Mouse (Mus musculus) hindbrain, embryonic 14.5 days (tissue): ENCODE measurements around the gene Ccpg1os. TPM values are rescaled to one million over a fixed set of nuclear protein-coding genes. Genes with fewer than 3 reads are reported as not detected.
A peak's percentile ranks its signal among the peaks of the same experiment; 100 is the strongest.

Experiments
- ATAC-seq: fragments of 200-750 bp; cut with Nextera tagmentation; 2 replicates; pipeline ENCODE4 v1.8.0; 2017; ENCODE audit warnings: moderate number of reproducible peaks, mild to moderate bottlenecking, moderate TSS enrichment, moderate library complexity; ENCODE audit not compliant: low FRiP score
- DNase-seq: peaks from one replicate; pipeline ENCODE4 v3.0.0-alpha.2; 2015; ENCODE audit warnings: low spot score
- H3K27ac ChIP-seq: fragments of 300-500 bp; sonication (generic); 2 replicates; pipeline ENCODE4 v1.5.1; 2014; ENCODE audit warnings: mild to moderate bottlenecking, moderate library complexity
- H3K27me3 ChIP-seq: fragments of 300-500 bp; sonication (generic); 2 replicates; pipeline ENCODE4 v1.6.1; 2014; ENCODE audit warnings: mild to moderate bottlenecking, low read length, mixed read lengths; ENCODE audit not compliant: control insufficient read depth, insufficient read depth
- H3K36me3 ChIP-seq: fragments of 300-500 bp; sonication (generic); replicated peaks from 2 replicates; pipeline ENCODE4 v1.6.1; 2014; ENCODE audit not compliant: control insufficient read depth, insufficient read depth
- H3K4me1 ChIP-seq: fragments of 300-500 bp; sonication (generic); replicated peaks from 2 replicates; pipeline ENCODE4 v1.6.1; 2014; ENCODE audit warnings: antibody characterized with exemption, low read length, mixed read lengths; ENCODE audit not compliant: control insufficient read depth, insufficient read depth
- H3K4me2 ChIP-seq: fragments of 300-500 bp; sonication (generic); replicated peaks from 2 replicates; pipeline ENCODE4 v1.6.1; 2014; ENCODE audit warnings: mild to moderate bottlenecking, moderate library complexity
- H3K4me3 ChIP-seq: fragments of 300-500 bp; sonication (generic); replicated peaks from 2 replicates; pipeline ENCODE4 v1.5.1; 2014; ENCODE audit warnings: mild to moderate bottlenecking, low read length
- H3K9ac ChIP-seq: fragments of 300-500 bp; sonication (generic); 2 replicates; pipeline ENCODE4 v1.6.1; 2014
- H3K9me3 ChIP-seq: fragments of 300-500 bp; sonication (generic); 2 replicates; pipeline ENCODE4 v1.6.1; 2016; ENCODE audit warnings: low read length; ENCODE audit not compliant: control insufficient read depth
- WGBS: fragments of 180-500 bp; shearing (Covaris S2); extraction: QIAGEN DNeasy Blood & Tissue Kit; methylation state at CpG from one replicate; pipeline ENCODE4 v1.1.7; 2014; 5-methylcytosine and 5-hydroxymethylcytosine counted together
- polyA plus RNA-seq: library from polyadenylated mRNA; unstranded; fragments of >200 nt; fragmentation: Nextera tagmentation; extraction: Ambion mirVana; gene quantifications from 2 replicates; pipeline ENCODE4 v1.2.1, GENCODE M21; 2014

Gene Ccpg1os
- polyA plus RNA-seq, 1 experiment from 2014 or later = 27.1 TPM

GRCm38 (mm10) chr9:72961959-72962358 is 23.2 kb downstream of the Ccpg1os start:
- no peak overlapping the region for H3K4me3 ChIP-seq
- ATAC-seq (no peak), DNase-seq (no peak)
- WGBS = 78% methylated on average over 15 of the region's 15 CpGs
- H3K4me1 ChIP-seq = peaks cover 7% of the 10 kb centered on the region; the same call in 1 of the 2 replicates
- H3K27me3 ChIP-seq = no peaks in the 10 kb centered on the region
- no peaks in the 10 kb centered on the region for H3K9me3 ChIP-seq
- no peak overlapping the region for H3K9ac ChIP-seq
- H3K36me3 ChIP-seq = no peaks in the 10 kb centered on the region
- no peak overlapping the region for H3K27ac ChIP-seq
- H3K4me2 ChIP-seq = no peak overlapping the region

- DNase-seq (no peak), ATAC-seq (no peak)
- WGBS = 81% methylated on average over 8 of the region's 8 CpGs
- no peaks in the 10 kb centered on the region for H3K36me3 ChIP-seq
- H3K4me1 ChIP-seq = peaks cover 7% of the 10 kb centered on the region; the same call in 1 of the 2 replicates
- H3K27me3 ChIP-seq = no peaks in the 10 kb centered on the region
- no peaks in the 10 kb centered on the region for H3K9me3 ChIP-seq
- no peak overlapping the region for H3K9ac ChIP-seq
- no peak overlapping the region for H3K27ac ChIP-seq
- H3K4me2 ChIP-seq = no peak overlapping the region
- no peak overlapping the region for H3K4me3 ChIP-seq
Observed at GRCm38 (mm10) chr9:72961346-72961745, 23.8 kb downstream of the Ccpg1os start.

- WGBS = 2% methylated on average over 43 of the region's 43 CpGs
- ATAC-seq (peak; percentile 96), DNase-seq (peak; percentile 89)
- Histone ChIP-seq H3K4me2 (peak within 1 kb of the TSS; percentile 56), H3K9me3 (no peaks in the 10 kb centered on the region), H3K27ac (peak within 1 kb of the TSS; percentile 54), H3K27me3 (no peaks in the 10 kb centered on the region), H3K9ac (peak within 1 kb of the TSS; percentile 68), H3K36me3 (no peaks in the 10 kb centered on the region), H3K4me1 (peaks cover 7% of the 10 kb centered on the region; the same call in 1 of the 2 replicates), H3K4me3 (peak within 1 kb of the TSS; percentile 60)
Observed at GRCm38 (mm10) chr9:72958521-72959450, 26.4 kb downstream of the Ccpg1os start, which contains the start of the genes Dyx1c1 and Gm44503. TSS of gene Dyx1c1 (plus strand) at chr9:72958785. TSS of gene Gm44503 (plus strand) at chr9:72958852.

GRCm38 (mm10) chr9:72955546-72955945 is 29.6 kb downstream of the Ccpg1os start:
- WGBS = 14% methylated on average over 1 of the region's 1 CpGs
- H3K27ac ChIP-seq = no peak overlapping the region
- ATAC-seq = no peak

GRCm38 (mm10) chr9:72954746-72955145 is 30.4 kb downstream of the Ccpg1os start:
- no peak overlapping the region for H3K4me3 ChIP-seq
- no peak overlapping the region for H3K4me2 ChIP-seq
- no peaks in the 10 kb centered on the region for H3K36me3 ChIP-seq
- DNase-seq (no peak), ATAC-seq (no peak)
- 55% methylated on average over 2 of the region's 2 CpGs for WGBS
- H3K27me3 ChIP-seq = no peaks in the 10 kb centered on the region
- no peak overlapping the region for H3K9ac ChIP-seq
- H3K9me3 ChIP-seq = no peaks in the 10 kb centered on the region
- H3K27ac ChIP-seq = no peak overlapping the region
- peaks cover 7% of the 10 kb centered on the region; the same call in 1 of the 2 replicates for H3K4me1 ChIP-seq

More at GRCm38 (mm10) chr9:72955546-72955945, 29.6 kb downstream of the Ccpg1os start:
- Histone ChIP-seq H3K9ac (no peak overlapping the region), H3K4me1 (peaks cover 7% of the 10 kb centered on the region; the same call in 1 of the 2 replicates), H3K4me2 (no peak overlapping the region), H3K36me3 (no peaks in the 10 kb centered on the region), H3K4me3 (no peak overlapping the region), H3K9me3 (no peaks in the 10 kb centered on the region), H3K27me3 (no peaks in the 10 kb centered on the region)
- peak; percentile 56 for DNase-seq

GRCm38 (mm10) chr9:72949572-72949971 is 35.6 kb downstream of the Ccpg1os start:
- no peak overlapping the region for H3K4me2 ChIP-seq
- H3K4me3 ChIP-seq = no peak overlapping the region
- no peaks in the 10 kb centered on the region for H3K4me1 ChIP-seq
- ATAC-seq (no peak), DNase-seq (no peak)
- H3K9ac ChIP-seq = no peak overlapping the region
- H3K27me3 ChIP-seq = no peaks in the 10 kb centered on the region
- WGBS = 83% methylated on average over 7 of the region's 7 CpGs
- H3K36me3 ChIP-seq = peaks cover 25% of the 10 kb centered on the region
- no peaks in the 10 kb centered on the region for H3K9me3 ChIP-seq
- no peak overlapping the region for H3K27ac ChIP-seq

- peaks cover 37% of the 10 kb centered on the region for H3K36me3 ChIP-seq
- H3K9ac ChIP-seq = no peak overlapping the region
- no peak overlapping the region for H3K27ac ChIP-seq
- no peak overlapping the region for H3K4me3 ChIP-seq
- no peak overlapping the region for H3K4me2 ChIP-seq
- H3K4me1 ChIP-seq = no peaks in the 10 kb centered on the region
- no peaks in the 10 kb centered on the region for H3K27me3 ChIP-seq
- H3K9me3 ChIP-seq = no peaks in the 10 kb centered on the region
- ATAC-seq (no peak), DNase-seq (no peak)
- WGBS = 96% methylated on average over 1 of the region's 1 CpGs
Observed at GRCm38 (mm10) chr9:72947010-72947409, 38.2 kb downstream of the Ccpg1os start.

- H3K9me3 ChIP-seq = no peaks in the 10 kb centered on the region
- no peaks in the 10 kb centered on the region for H3K27me3 ChIP-seq
- H3K4me1 ChIP-seq = no peaks in the 10 kb centered on the region
- no peak overlapping the region for H3K9ac ChIP-seq
- 93% methylated on average over 13 of the region's 13 CpGs for WGBS
- H3K27ac ChIP-seq = no peak overlapping the region
- no peak for DNase-seq
- no peak for ATAC-seq
- H3K4me3 ChIP-seq = no peak overlapping the region
- H3K36me3 ChIP-seq = peaks cover 37% of the 10 kb centered on the region
- H3K4me2 ChIP-seq = no peak overlapping the region
Observed at GRCm38 (mm10) chr9:72944286-72944685, 40.9 kb downstream of the Ccpg1os start.

- H3K4me1 ChIP-seq = no peaks in the 10 kb centered on the region
- WGBS = 65% methylated on average over 3 of the region's 3 CpGs
- DNase-seq = no peak
- no peak for ATAC-seq
- H3K36me3 ChIP-seq = peaks cover 37% of the 10 kb centered on the region
- H3K9ac ChIP-seq = no peak overlapping the region
- no peaks in the 10 kb centered on the region for H3K9me3 ChIP-seq
- H3K27me3 ChIP-seq = no peaks in the 10 kb centered on the region
- H3K4me2 ChIP-seq = no peak overlapping the region
- H3K27ac ChIP-seq = no peak overlapping the region
- no peak overlapping the region for H3K4me3 ChIP-seq
Observed at GRCm38 (mm10) chr9:72943424-72943823, 41.8 kb downstream of the Ccpg1os start.
